Mouse (Mus musculus) gastrocnemius, postnatal 4 days (tissue): ENCODE data around the gene Phf21a. TPM values are rescaled to one million over a fixed set of nuclear protein-coding genes. Genes with fewer than 3 reads are reported as not detected.
A peak's percentile ranks its signal among the peaks of the same experiment; 100 is the strongest.

Source experiments
- DNase-seq, 2 experiments: peaks; one replicate each; pipeline ENCODE4 v3.0.0; 2021 to 2022; ENCODE audit warnings: low spot score in 2 of 2, mixed read lengths in 2 of 2
- total RNA-seq, 2 experiments: library from RNA; stranded (reverse); gene quantifications; 2 replicates each; pipeline ENCODE4 v1.2.3; 2021

Gene Phf21a
- total RNA-seq, 2 experiments from 2014 or later: 56.5 to 56.8 TPM

- DNase-seq: no peak
Observed at GRCm38 (mm10) chr2:92354224-92354623, 261.3 kb downstream of the Phf21a start.

GRCm38 (mm10) chr2:92359301-92359700 lies 266.4 kb downstream of the Phf21a start:
- DNase-seq: no peak

GRCm38 (mm10) chr2:92360186-92360823 lies 267.4 kb downstream of the Phf21a start:
- DNase-seq: no peak

GRCm38 (mm10) chr2:92360893-92361292 lies 268.0 kb downstream of the Phf21a start:
- no peak for DNase-seq

- DNase-seq: no peak
Observed at GRCm38 (mm10) chr2:92361795-92362194, 268.9 kb downstream of the Phf21a start.

GRCm38 (mm10) chr2:92362571-92363228 lies 269.8 kb downstream of the Phf21a start:
- no peak for DNase-seq

- no peak for DNase-seq
Observed at GRCm38 (mm10) chr2:92364086-92364485, 271.2 kb downstream of the Phf21a start.

- DNase-seq: no peak
Observed at GRCm38 (mm10) chr2:92365568-92365967, 272.7 kb downstream of the Phf21a start.

GRCm38 (mm10) chr2:92367383-92368029 lies 274.6 kb downstream of the Phf21a start:
- no peak for DNase-seq

GRCm38 (mm10) chr2:92370375-92370774 lies 277.5 kb downstream of the Phf21a start:
- no peak for DNase-seq

- DNase-seq: no peak
Observed at GRCm38 (mm10) chr2:92370821-92371805, 278.2 kb downstream of the Phf21a start.

GRCm38 (mm10) chr2:92371971-92372690 lies 279.2 kb downstream of the Phf21a start:
- no peak for DNase-seq

GRCm38 (mm10) chr2:92372767-92373436 lies 280.0 kb downstream of the Phf21a start:
- DNase-seq: no peak

GRCm38 (mm10) chr2:92373437-92373813 lies 280.5 kb downstream of the Phf21a start:
- DNase-seq: no peak

GRCm38 (mm10) chr2:92374514-92374913 lies 281.6 kb downstream of the Phf21a start, which contains the start of the genes Pex16 and Large2:
Pex16 (plus strand) TSS chr2:92374676.
Large2 (minus strand) TSS chr2:92374869.
- no peak for DNase-seq

GRCm38 (mm10) chr2:92375099-92375623 lies 282.2 kb downstream of the Phf21a start:
- DNase-seq: peak; percentile 91 to 92

- no peak for DNase-seq
Observed at GRCm38 (mm10) chr2:92375788-92376187, 282.9 kb downstream of the Phf21a start.

GRCm38 (mm10) chr2:92376300-92376699 lies 283.4 kb downstream of the Phf21a start:
- DNase-seq: no peak

- DNase-seq: no peak
Observed at GRCm38 (mm10) chr2:92377320-92377719, 284.4 kb downstream of the Phf21a start.
